Mouse (Mus musculus): Measurements from ENCODE around the gene Tbc1d2b. TPM values are rescaled to one million over a fixed set of nuclear protein-coding genes. Genes with fewer than 3 reads are reported as not detected.
A peak's percentile ranks its signal among the peaks of the same experiment; 100 is the strongest.

Tbc1d2b gene
- total RNA-seq, 2 experiments from 2014 or later, result 5.1 to 5.6 TPM

- no peak for DNase-seq
- intact Hi-C loops (cut with DNase I), result no loop called here
Observed at GRCm38 (mm10) chr9:90244301-90245151, 26.1 kb downstream of the Tbc1d2b start.

GRCm38 (mm10) chr9:90242855-90243254 lies 27.7 kb downstream of the Tbc1d2b start:
- intact Hi-C loops (cut with DNase I), result no loop called here
- DNase-seq, result no peak

- DNase-seq, result no peak
- intact Hi-C loops (cut with DNase I), result no loop called here
Observed at GRCm38 (mm10) chr9:90242291-90242690, 28.3 kb downstream of the Tbc1d2b start.

GRCm38 (mm10) chr9:90241618-90242017 lies 29.0 kb downstream of the Tbc1d2b start:
- intact Hi-C loops (cut with DNase I), result no loop called here
- DNase-seq, result no peak

GRCm38 (mm10) chr9:90241041-90241440 lies 29.6 kb downstream of the Tbc1d2b start:
- DNase-seq, result no peak
- intact Hi-C loops (cut with DNase I), result no loop called here

GRCm38 (mm10) chr9:90240560-90240959 lies 30.0 kb downstream of the Tbc1d2b start:
- DNase-seq, result no peak
- intact Hi-C loops (cut with DNase I), result no loop called here

- intact Hi-C loops (cut with DNase I), result no loop called here
- no peak for DNase-seq
Observed at GRCm38 (mm10) chr9:90237232-90238062, 33.2 kb downstream of the Tbc1d2b start.

- DNase-seq, result no peak
- intact Hi-C loops (cut with DNase I), result no loop called here
Observed at GRCm38 (mm10) chr9:90236817-90237216, 33.8 kb downstream of the Tbc1d2b start.

GRCm38 (mm10) chr9:90235258-90235882 lies 35.2 kb downstream of the Tbc1d2b start:
- DNase-seq, result no peak
- intact Hi-C loops (cut with DNase I), result no loop called here

- intact Hi-C loops (cut with DNase I), result no loop called here
- DNase-seq, result no peak
Observed at GRCm38 (mm10) chr9:90234786-90235185, 35.8 kb downstream of the Tbc1d2b start.

GRCm38 (mm10) chr9:90233906-90234419 lies 36.6 kb downstream of the Tbc1d2b start:
- intact Hi-C loops (cut with DNase I), result no loop called here
- DNase-seq, result no peak

GRCm38 (mm10) chr9:90232781-90233690 lies 37.6 kb downstream of the Tbc1d2b start:
- DNase-seq, result no peak
- intact Hi-C loops (cut with DNase I), result no loop called here

GRCm38 (mm10) chr9:90227171-90227570 lies 43.4 kb downstream of the Tbc1d2b start:
- no peak for DNase-seq
- intact Hi-C loops (cut with DNase I), result no loop called here

GRCm38 (mm10) chr9:90226742-90227096 lies 43.9 kb downstream of the Tbc1d2b start:
- DNase-seq, result no peak
- intact Hi-C loops (cut with DNase I), result no loop called here

- DNase-seq, result peak in 1 of 2 experiments; percentile 39
- intact Hi-C loops (cut with DNase I), result no loop called here
Observed at GRCm38 (mm10) chr9:90226081-90226741, 44.4 kb downstream of the Tbc1d2b start.

GRCm38 (mm10) chr9:90222275-90222674 lies 48.3 kb downstream of the Tbc1d2b start:
- intact Hi-C loops (cut with DNase I), result no loop called here
- no peak for DNase-seq

GRCm38 (mm10) chr9:90217501-90217900 lies 53.1 kb downstream of the Tbc1d2b start:
- DNase-seq, result no peak
- intact Hi-C loops (cut with DNase I), result no loop called here

- intact Hi-C loops (cut with DNase I), result no loop called here
Observed at GRCm38 (mm10) chr9:90216259-90217001, 54.2 kb downstream of the Tbc1d2b start.

GRCm38 (mm10) chr9:90213127-90213526 lies 57.5 kb downstream of the Tbc1d2b start:
- no peak for DNase-seq
- intact Hi-C loops (cut with DNase I), result no loop called here

More at GRCm38 (mm10) chr9:90216259-90217001, 54.2 kb downstream of the Tbc1d2b start:
- no peak for DNase-seq
